Mouse (Mus musculus): ENCODE results near the gene Prkaca. TPM values are rescaled to one million over a fixed set of nuclear protein-coding genes. Genes with fewer than 3 reads are reported as not detected.

Gene Prkaca
- total and polyA plus RNA-seq, 3 experiments = 14.0 to 27.3 (median 18.5) TPM

DNA sequence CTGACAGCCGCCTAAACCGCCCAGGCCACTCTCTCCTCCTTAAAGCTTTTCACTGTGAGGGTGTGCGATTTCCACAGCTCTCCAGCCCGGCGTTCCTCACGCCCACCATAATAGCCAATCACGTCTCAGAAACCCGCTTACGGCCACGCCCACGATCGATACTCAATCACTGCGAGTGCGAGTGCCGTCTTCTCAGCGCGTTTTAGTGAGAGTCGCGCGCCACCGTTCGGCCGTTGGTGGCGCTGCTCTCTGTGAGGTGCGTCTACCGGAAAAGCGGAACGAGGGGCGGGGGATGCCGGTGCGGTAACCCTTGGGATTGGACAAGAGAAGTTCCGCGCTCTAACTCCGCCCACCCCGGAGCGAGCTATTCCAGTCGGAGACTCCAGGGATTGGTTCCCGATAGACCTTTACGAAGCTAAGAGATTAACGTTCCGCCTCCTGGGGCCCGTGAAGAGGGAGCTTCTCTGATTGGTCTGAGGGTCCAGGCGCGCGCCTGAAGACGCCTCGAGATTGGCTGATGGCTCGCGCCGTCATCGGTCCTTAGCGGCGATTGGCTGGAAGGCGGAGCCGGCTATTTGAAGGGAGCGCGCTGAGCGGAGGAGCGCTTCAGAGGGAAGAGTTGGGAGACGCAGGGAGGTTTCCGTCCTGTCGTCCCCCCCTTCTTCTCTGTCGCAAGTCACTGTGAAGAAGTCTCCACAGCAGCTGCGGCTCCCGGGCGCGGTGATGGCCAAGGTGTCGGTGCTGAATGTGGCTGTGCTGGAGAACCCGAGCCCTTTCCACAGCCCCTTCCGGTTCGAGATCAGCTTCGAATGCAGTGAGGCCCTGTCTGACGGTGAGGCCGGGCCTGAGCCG is 17.5 kb upstream of the Prkaca start, which contains the start of the genes Gm10644 and Asf1b:
Gene Gm10644, minus strand, starts transcription at position 100 of the 852 bp plus-strand sequence.
Gene Asf1b, plus strand, starts transcription at position 402 of the 852 bp plus-strand sequence.
- H3K4me3 ChIP-seq (replicated peaks in 1 of 3; ENCODE audit: low read depth in 2 of 3, low read length in 2 of 3, poor library complexity in 1 of 3) = peak within 1 kb of the TSS; percentile 72 to 89 (median 87)
- in situ Hi-C loops (cut with MboI; ENCODE audit: low pct_ligation_motif_present, low pct_unique_long_range_greater_than_20kb, low sequenced_read_pairs) = loop anchor here (10.0 kb wide), 2 partner anchors 61 to 171 kb away; no protein-coding TSS in a partner anchor
- H3K27me3 ChIP-seq (replicated peaks) = no peaks in the 10 kb centered on the region
- H3K9me3 ChIP-seq (replicated peaks; ENCODE audit: low read length) = no peaks in the 10 kb centered on the region
- peaks cover 28% of the 10 kb centered on the region for H3K79me2 ChIP-seq (replicated peaks; ENCODE audit: control insufficient read depth, extremely low read depth, insufficient read depth, poor library complexity, severe bottlenecking)
- DNase-seq (ENCODE audit: extremely low read depth) = peak; percentile 100
- H3K36me3 ChIP-seq (replicated peaks in 1 of 2; ENCODE audit: control insufficient read depth in 1 of 2, insufficient read depth in 1 of 2, low read length in 1 of 2) = peaks cover 0 to 21% of the 10 kb centered on the region in 2 experiments
- peak within 1 kb of the TSS; percentile 21 for H3K27ac ChIP-seq (ENCODE audit: insufficient read depth, low read depth)
- H3K4me1 ChIP-seq (ENCODE audit: control insufficient read depth in 1 of 2, insufficient read depth in 2 of 2) = peaks cover 0 to 22% of the 10 kb centered on the region in 2 experiments; a peak in 2 of 4 replicates
- peak within 1 kb of the TSS; percentile 84 for H3K4me2 ChIP-seq (ENCODE audit: insufficient read depth, low read depth, poor library complexity, severe bottlenecking)
- peak within 1 kb of the TSS; percentile 63 for H3K9ac ChIP-seq (ENCODE audit: insufficient read depth, low read depth)
- dilution Hi-C loops (cut with MboI; ENCODE audit: extremely low pct_ligation_motif_present, extremely low pct_unique_long_range_greater_than_20kb, low sequenced_read_pairs) = no loop called here
- TF ChIP-seq MAFK (IDR thresholded peaks at IDR 0.05; ENCODE audit: insufficient replicate concordance, low read length) (no peak), ETS1 (conservative IDR thresholded peaks at IDR 0.05; ENCODE audit: low read depth, low read length) (no peak), ZC3H11A (IDR thresholded peaks at IDR 0.05; ENCODE audit: low read depth, low read length) (peak; percentile 5; the same call in 1 of the 2 replicates), POLR2A (IDR thresholded peaks at IDR 0.05; ENCODE audit: low read depth, low read length) (peak; percentile 82), ELF1 (IDR thresholded peaks at IDR 0.05; ENCODE audit: low read depth, low read length) (peak; percentile 89), JUN (IDR thresholded peaks at IDR 0.05; ENCODE audit: insufficient read depth, low read depth, low read length) (no peak), MEF2A (IDR thresholded peaks at IDR 0.05; ENCODE audit: borderline replicate concordance, low read depth, low read length) (no peak; the same call in 1 of the 2 replicates), GABPA (IDR thresholded peaks at IDR 0.05; ENCODE audit: insufficient replicate concordance, low read depth, low read length) (no peak), E2F4 (IDR thresholded peaks at IDR 0.05; ENCODE audit: insufficient replicate concordance, low read depth, low read length) (peak; percentile 89; the same call in 1 of the 2 replicates), MXI1 (IDR thresholded peaks at IDR 0.05; ENCODE audit: low read depth, low read length) (peak; percentile 68), CTCF (conservative IDR thresholded peaks at IDR 0.05 in 1 of 2, IDR thresholded peaks at IDR 0.05 in 1 of 2; ENCODE audit: low read depth in 2 of 2, low read length in 2 of 2) (peak; percentile 16 to 91; a peak in 2 of 4 replicates), CHD2 (IDR thresholded peaks at IDR 0.05; ENCODE audit: low read length) (peak; percentile 87), MYC (IDR thresholded peaks at IDR 0.05; ENCODE audit: low read depth, low read length) (no peak), EP300 (IDR thresholded peaks at IDR 0.05; ENCODE audit: low read length) (no peak), TCF12 (IDR thresholded peaks at IDR 0.05; ENCODE audit: low read depth, low read length) (peak; percentile 45; the same call in 1 of the 2 replicates), SIN3A (IDR thresholded peaks at IDR 0.05; ENCODE audit: low read length) (peak; percentile 64; the same call in 1 of the 2 replicates), TBP (conservative IDR thresholded peaks at IDR 0.05; ENCODE audit: low read depth, low read length) (peak; percentile 77), USF1 (IDR thresholded peaks at IDR 0.05; ENCODE audit: low read depth, low read length) (no peak), RAD21 (IDR thresholded peaks at IDR 0.05; ENCODE audit: low read depth, low read length) (peak; percentile 80), ZKSCAN1 (IDR thresholded peaks at IDR 0.05; ENCODE audit: borderline replicate concordance, low read depth, low read length) (no peak), RCOR1 (conservative IDR thresholded peaks at IDR 0.05; ENCODE audit: low read depth, low read length) (no peak), USF2 (conservative IDR thresholded peaks at IDR 0.05; ENCODE audit: low read depth, low read length) (no peak), JUND (conservative IDR thresholded peaks at IDR 0.05; ENCODE audit: low read depth, low read length) (no peak), SMC3 (IDR thresholded peaks at IDR 0.05; ENCODE audit: low read depth, low read length) (peak; percentile 53), MAZ (IDR thresholded peaks at IDR 0.05; ENCODE audit: low read depth, low read length) (no peak), CHD1 (IDR thresholded peaks at IDR 0.05; ENCODE audit: low read depth, low read length) (no peak), NRF1 (IDR thresholded peaks at IDR 0.05; ENCODE audit: low read depth, low read length) (peak; percentile 33; the same call in 1 of the 2 replicates), PAX5 (IDR thresholded peaks at IDR 0.05; ENCODE audit: low read length) (no peak), BHLHE40 (IDR thresholded peaks at IDR 0.05; ENCODE audit: low read depth, low read length) (0 out of 2 replicates have a peak, but pooled peaks have one; percentile 19), ZNF384 (IDR thresholded peaks at IDR 0.05; ENCODE audit: low read depth, low read length) (no peak), IRF4 (IDR thresholded peaks at IDR 0.05; ENCODE audit: low read depth, low read length) (peak; percentile 20; the same call in 1 of the 2 replicates), POLR2AphosphoS2 (IDR thresholded peaks at IDR 0.05; ENCODE audit: low read depth, low read length) (no peak), MAX (IDR thresholded peaks at IDR 0.05; ENCODE audit: low read length) (peak; percentile 26), ZMIZ1 (IDR thresholded peaks at IDR 0.05; ENCODE audit: low read depth, low read length) (0 out of 2 replicates have a peak, but pooled peaks have one; percentile 20), KAT2A (IDR thresholded peaks at IDR 0.05; ENCODE audit: insufficient replicate concordance, low read length) (0 out of 2 replicates have a peak, but pooled peaks have one; percentile 45), HCFC1 (IDR thresholded peaks at IDR 0.05; ENCODE audit: low read depth, low read length) (no peak; the same call in 1 of the 2 replicates), NELFE (IDR thresholded peaks at IDR 0.05; ENCODE audit: low read depth, low read length) (peak; percentile 80)
